Mouse (Mus musculus): ENCODE data around the gene Sctr.

- TF ChIP-seq CTCF (IDR thresholded peaks at IDR 0.05; ENCODE audit: borderline replicate concordance, insufficient read depth, low read depth, low read length) (no peak), POLR2A (IDR thresholded peaks at IDR 0.05; ENCODE audit: borderline replicate concordance, insufficient read depth, low read length) (no peak)
Measured at GRCm38 (mm10) chr1:120080632-120081031, 73.9 kb downstream of the Sctr start.

Measured in cerebellum, adult 2 months (tissue).